Mouse (Mus musculus) heart, embryonic 13.5 days (tissue): Measurements from ENCODE around the gene Srgap3. TPM values are rescaled to one million over a fixed set of nuclear protein-coding genes. Genes with fewer than 3 reads are reported as not detected.

ENCODE experiments used
- ATAC-seq: fragments of 200-750 bp; cut with Nextera tagmentation; 2 replicates; pipeline ENCODE4 v1.8.0; 2017; ENCODE audit warnings: moderate TSS enrichment; ENCODE audit not compliant: insufficient number of reproducible peaks, low FRiP score, low TSS enrichment; ENCODE audit errors: extremely low read depth
- H3K27ac ChIP-seq: fragments of 300-500 bp; sonication (generic); replicated peaks from 2 replicates; pipeline ENCODE4 v1.5.1; 2015; ENCODE audit warnings: moderate library complexity, mild to moderate bottlenecking, inconsistent platforms
- H3K27me3 ChIP-seq: fragments of 300-500 bp; sonication (generic); replicated peaks from 2 replicates; pipeline ENCODE4 v1.6.1; 2015; ENCODE audit warnings: mild to moderate bottlenecking, inconsistent platforms
- H3K36me3 ChIP-seq: fragments of 300-500 bp; sonication (generic); 2 replicates; pipeline ENCODE4 v1.6.1; 2015; ENCODE audit warnings: mild to moderate bottlenecking, inconsistent platforms
- H3K4me1 ChIP-seq: fragments of 300-500 bp; sonication (generic); 2 replicates; pipeline ENCODE4 v1.6.1; 2015; ENCODE audit warnings: inconsistent platforms
- H3K4me2 ChIP-seq: fragments of 300-500 bp; sonication (generic); 2 replicates; pipeline ENCODE4 v1.6.1; 2015; ENCODE audit warnings: inconsistent platforms, mild to moderate bottlenecking, moderate library complexity
- H3K4me3 ChIP-seq: fragments of 300-500 bp; sonication (generic); 2 replicates; pipeline ENCODE4 v1.5.1; 2015; ENCODE audit warnings: moderate library complexity, mild to moderate bottlenecking, inconsistent platforms
- H3K9ac ChIP-seq: fragments of 300-500 bp; sonication (generic); 2 replicates; pipeline ENCODE4 v1.6.1; 2015; ENCODE audit warnings: inconsistent platforms, mild to moderate bottlenecking, moderate library complexity
- H3K9me3 ChIP-seq: fragments of 300-500 bp; sonication (generic); 2 replicates; pipeline ENCODE4 v1.6.1; 2016; ENCODE audit warnings: inconsistent platforms
- WGBS: fragments of 180-500 bp; shearing (Covaris S2); methylation state at CpG from one replicate; pipeline ENCODE4 v1.1.7; 2015; ENCODE audit warnings: mixed read lengths; 5-methylcytosine and 5-hydroxymethylcytosine counted together
- polyA plus RNA-seq: library from polyadenylated mRNA; unstranded; fragments of >200 nt; fragmentation: Nextera tagmentation; extraction: Ambion mirVana; gene quantifications from 2 replicates; pipeline ENCODE4 v1.2.1, GENCODE M21; 2015

The Srgap3 gene
- polyA plus RNA-seq, 1 experiment from 2014 or later: 0.60 TPM

DNA sequence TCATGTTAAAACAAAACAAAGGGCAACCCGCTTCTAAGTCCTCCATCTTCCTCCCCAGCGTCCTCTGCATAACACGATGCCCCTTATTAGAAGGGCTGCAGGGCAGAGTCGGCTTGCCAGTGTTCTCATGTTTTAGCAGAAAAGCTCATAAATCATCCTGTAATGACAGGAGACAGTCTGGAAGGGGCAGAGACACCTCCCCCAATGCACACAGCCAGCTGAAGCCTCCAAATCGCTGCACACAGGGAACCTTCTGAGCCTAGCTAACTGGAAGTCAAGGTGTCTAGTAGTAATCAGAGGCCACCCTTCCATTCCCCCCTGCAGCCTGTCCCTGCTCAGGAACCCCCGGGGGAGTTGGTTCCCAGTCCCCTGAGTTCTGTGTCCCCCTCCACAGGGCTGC lies 113.3 kb downstream of the Srgap3 start:
- ATAC-seq: no peak
- H3K4me2 ChIP-seq: no peak overlapping the region
- H3K27ac ChIP-seq: no peak overlapping the region
- no peak overlapping the region for H3K9ac ChIP-seq
- WGBS: 54% methylated on average over 6 of the region's 6 CpGs
- H3K9me3 ChIP-seq: no peaks in the 10 kb centered on the region
- no peak overlapping the region for H3K4me3 ChIP-seq
- H3K4me1 ChIP-seq: no peaks in the 10 kb centered on the region
- H3K27me3 ChIP-seq: peaks cover 5% of the 10 kb centered on the region; the same call in 1 of the 2 replicates
- no peaks in the 10 kb centered on the region for H3K36me3 ChIP-seq

- no peak overlapping the region for H3K4me2 ChIP-seq
- H3K27ac ChIP-seq: no peak overlapping the region
- no peak for ATAC-seq
- H3K9ac ChIP-seq: no peak overlapping the region
- H3K36me3 ChIP-seq: no peaks in the 10 kb centered on the region
- H3K4me1 ChIP-seq: no peaks in the 10 kb centered on the region
- no peaks in the 10 kb centered on the region for H3K27me3 ChIP-seq
- H3K9me3 ChIP-seq: no peaks in the 10 kb centered on the region
- WGBS: 69% methylated on average over 12 of the region's 12 CpGs
- no peak overlapping the region for H3K4me3 ChIP-seq
Measured at GRCm38 (mm10) chr6:112829196-112829595, 117.9 kb downstream of the Srgap3 start.

- no peak for ATAC-seq
- Histone ChIP-seq H3K9ac (no peak overlapping the region), H3K4me1 (no peaks in the 10 kb centered on the region), H3K4me2 (no peak overlapping the region), H3K4me3 (no peak overlapping the region), H3K9me3 (no peaks in the 10 kb centered on the region), H3K27ac (no peak overlapping the region), H3K36me3 (no peaks in the 10 kb centered on the region), H3K27me3 (no peaks in the 10 kb centered on the region)
- whole genome bisulfite sequencing: 73% methylated on average over 5 of the region's 5 CpGs
Measured at GRCm38 (mm10) chr6:112828420-112828819, 118.6 kb downstream of the Srgap3 start.

- H3K9me3 ChIP-seq: no peaks in the 10 kb centered on the region
- 86% methylated on average over 6 of the region's 6 CpGs for WGBS
- no peaks in the 10 kb centered on the region for H3K4me1 ChIP-seq
- no peak overlapping the region for H3K4me2 ChIP-seq
- no peak overlapping the region for H3K9ac ChIP-seq
- no peak overlapping the region for H3K4me3 ChIP-seq
- H3K36me3 ChIP-seq: no peaks in the 10 kb centered on the region
- ATAC-seq: no peak
- H3K27ac ChIP-seq: no peak overlapping the region
- H3K27me3 ChIP-seq: no peaks in the 10 kb centered on the region
Measured at GRCm38 (mm10) chr6:112825657-112826056, 121.4 kb downstream of the Srgap3 start.

- no peak for ATAC-seq
- H3K4me2 ChIP-seq: no peak overlapping the region
- 85% methylated on average over 6 of the region's 6 CpGs for WGBS
- no peaks in the 10 kb centered on the region for H3K36me3 ChIP-seq
- H3K27me3 ChIP-seq: no peaks in the 10 kb centered on the region
- H3K9ac ChIP-seq: no peak overlapping the region
- no peaks in the 10 kb centered on the region for H3K9me3 ChIP-seq
- H3K27ac ChIP-seq: no peak overlapping the region
- no peaks in the 10 kb centered on the region for H3K4me1 ChIP-seq
- no peak overlapping the region for H3K4me3 ChIP-seq
Measured at GRCm38 (mm10) chr6:112823096-112823495, 124.0 kb downstream of the Srgap3 start.

- Histone ChIP-seq H3K4me3 (no peak overlapping the region), H3K36me3 (no peaks in the 10 kb centered on the region), H3K9ac (no peak overlapping the region), H3K4me1 (no peaks in the 10 kb centered on the region), H3K27ac (no peak overlapping the region), H3K9me3 (no peaks in the 10 kb centered on the region), H3K4me2 (no peak overlapping the region), H3K27me3 (no peaks in the 10 kb centered on the region)
- WGBS: 72% methylated on average over 8 of the region's 8 CpGs
- no peak for ATAC-seq
Measured at GRCm38 (mm10) chr6:112820298-112820992, 126.6 kb downstream of the Srgap3 start.

- no peak for ATAC-seq
- H3K4me3 ChIP-seq: no peak overlapping the region
- no peaks in the 10 kb centered on the region for H3K9me3 ChIP-seq
- WGBS: 88% methylated on average over 7 of the region's 7 CpGs
- no peaks in the 10 kb centered on the region for H3K4me1 ChIP-seq
- no peaks in the 10 kb centered on the region for H3K36me3 ChIP-seq
- H3K27me3 ChIP-seq: no peaks in the 10 kb centered on the region
- H3K9ac ChIP-seq: no peak overlapping the region
- no peak overlapping the region for H3K4me2 ChIP-seq
- no peak overlapping the region for H3K27ac ChIP-seq
Measured at GRCm38 (mm10) chr6:112818403-112818901, 128.6 kb downstream of the Srgap3 start.

- WGBS: 77% methylated on average over 6 of the region's 6 CpGs
- H3K36me3 ChIP-seq: no peaks in the 10 kb centered on the region
- no peak for ATAC-seq
- no peaks in the 10 kb centered on the region for H3K27me3 ChIP-seq
- H3K4me2 ChIP-seq: no peak overlapping the region
- no peaks in the 10 kb centered on the region for H3K9me3 ChIP-seq
- H3K4me3 ChIP-seq: no peak overlapping the region
- H3K27ac ChIP-seq: no peak overlapping the region
- no peak overlapping the region for H3K9ac ChIP-seq
- no peaks in the 10 kb centered on the region for H3K4me1 ChIP-seq
Measured at GRCm38 (mm10) chr6:112815604-112816003, 131.5 kb downstream of the Srgap3 start.

- Histone ChIP-seq H3K27me3 (no peaks in the 10 kb centered on the region), H3K27ac (no peak overlapping the region), H3K4me2 (no peak overlapping the region), H3K4me3 (no peak overlapping the region), H3K36me3 (no peaks in the 10 kb centered on the region), H3K4me1 (no peaks in the 10 kb centered on the region), H3K9ac (no peak overlapping the region), H3K9me3 (no peaks in the 10 kb centered on the region)
- ATAC-seq: no peak
- WGBS: 47% methylated on average over 5 of the region's 5 CpGs
Measured at GRCm38 (mm10) chr6:112814525-112815086, 132.5 kb downstream of the Srgap3 start.

DNA sequence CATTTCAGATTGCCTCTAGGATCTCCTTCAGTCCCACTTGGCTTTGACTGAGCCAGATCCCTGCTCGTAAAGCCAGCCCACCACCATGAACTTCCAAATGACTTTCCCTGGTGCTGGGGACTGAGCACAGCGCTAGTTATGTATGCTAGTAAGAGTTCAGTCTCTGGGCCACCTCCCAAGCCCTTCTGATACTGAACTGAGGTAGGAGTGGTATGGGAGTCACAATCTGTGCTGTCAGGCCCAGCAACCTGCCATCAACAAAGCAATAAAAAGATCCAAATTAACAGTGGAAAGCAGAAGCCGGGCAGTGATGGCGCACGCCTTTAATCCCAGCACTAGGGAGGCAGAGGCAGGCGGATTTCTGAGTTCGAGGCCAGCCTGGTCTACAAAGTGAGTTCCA lies 134.2 kb downstream of the Srgap3 start:
- Histone ChIP-seq H3K27me3 (no peaks in the 10 kb centered on the region), H3K9ac (no peak overlapping the region), H3K4me2 (no peak overlapping the region), H3K9me3 (no peaks in the 10 kb centered on the region), H3K27ac (no peak overlapping the region), H3K4me3 (no peak overlapping the region), H3K36me3 (no peaks in the 10 kb centered on the region), H3K4me1 (no peaks in the 10 kb centered on the region)
- 89% methylated on average over 7 of the region's 7 CpGs for WGBS
- no peak for ATAC-seq

DNA sequence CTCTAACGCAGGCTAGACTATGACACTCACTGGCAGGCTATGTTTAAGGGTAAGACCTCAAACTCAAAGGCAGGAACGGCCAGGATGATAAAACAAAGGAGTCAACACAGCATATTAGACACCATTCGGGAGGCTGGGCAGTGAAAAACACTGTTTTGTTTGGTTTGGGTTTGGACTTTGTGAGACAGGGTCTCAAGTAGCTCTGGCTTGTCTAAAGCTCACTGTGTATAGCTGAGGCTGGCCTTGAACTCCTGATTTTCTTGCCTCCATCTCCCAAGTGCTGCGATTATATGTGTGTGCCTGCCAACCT lies 136.6 kb downstream of the Srgap3 start:
- no peaks in the 10 kb centered on the region for H3K36me3 ChIP-seq
- H3K4me1 ChIP-seq: no peaks in the 10 kb centered on the region
- H3K9ac ChIP-seq: no peak overlapping the region
- ATAC-seq: no peak
- H3K4me3 ChIP-seq: no peak overlapping the region
- no peak overlapping the region for H3K27ac ChIP-seq
- H3K4me2 ChIP-seq: no peak overlapping the region
- no peaks in the 10 kb centered on the region for H3K9me3 ChIP-seq
- 70% methylated on average over 4 of the region's 4 CpGs for WGBS
- H3K27me3 ChIP-seq: no peaks in the 10 kb centered on the region
